Mouse (Mus musculus) erythroblast, embryonic 14.5 days (primary cell): ENCODE results near the gene Otor.

ENCODE experiments used
- GATA1 ChIP-seq: IDR thresholded peaks from 2 replicates; pipeline ENCODE4 v1.6.1; 2012; ENCODE audit warnings: low read length, inconsistent platforms, mixed read lengths
- TAL1 ChIP-seq: IDR thresholded peaks from 3 replicates; pipeline ENCODE4 v1.6.1; 2012; ENCODE audit warnings: low read length, inconsistent platforms, mixed read lengths

- no peak for TF ChIP-seq GATA1
- no peak for TF ChIP-seq TAL1
Observed at GRCm38 (mm10) chr2:143078198-143078851, at the start of gene Otor.
